Mouse (Mus musculus): Measurements from ENCODE around the gene Yes1.

GRCm38 (mm10) chr5:32713042-32713702, 102.2 kb downstream of the Yes1 start:
- TF ChIP-seq GATA1 (IDR thresholded peaks at IDR 0.05; ENCODE audit: borderline replicate concordance, low read length) (no peak), FLI1 (IDR thresholded peaks at IDR 0.05; ENCODE audit: low read length) (no peak)
